Mouse (Mus musculus): ENCODE measurements around the gene 4930544D05Rik. TPM values are rescaled to one million over a fixed set of nuclear protein-coding genes. Genes with fewer than 3 reads are reported as not detected.

Gene 4930544D05Rik
- total RNA-seq, 1 experiment = 0.45 TPM

DNA sequence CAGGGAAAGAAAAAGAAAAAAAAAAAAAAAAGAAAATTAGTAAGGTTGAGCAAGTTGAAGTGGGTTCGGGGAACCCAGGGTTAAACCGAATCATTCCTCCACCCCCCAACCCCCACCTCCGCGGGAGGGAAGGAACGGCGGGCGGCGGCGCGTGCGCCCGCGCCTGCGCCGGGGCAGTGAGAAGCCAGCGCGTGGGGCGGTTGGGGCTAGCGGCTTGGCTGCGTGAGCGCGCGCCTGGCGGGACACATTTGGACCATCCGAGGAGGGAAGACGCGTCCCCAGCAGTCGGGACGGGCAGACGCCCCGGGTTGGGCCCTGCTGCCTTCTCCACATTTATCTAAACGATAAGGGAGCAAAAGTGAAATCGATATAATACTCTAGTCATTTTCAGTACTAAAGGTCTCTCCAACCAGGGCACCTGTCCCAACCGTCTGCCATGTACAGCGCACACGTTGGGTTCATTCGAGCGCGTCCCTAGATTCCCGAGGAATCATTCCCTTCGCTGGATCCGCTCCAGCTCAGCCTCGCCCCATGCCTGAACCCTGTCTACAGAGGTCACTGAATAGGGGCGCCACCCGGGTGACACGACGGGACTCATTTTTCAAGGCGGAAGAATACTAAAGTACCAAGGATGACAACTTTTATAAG, 39.4 kb downstream of the 4930544D05Rik start:
- peak overlapping the region; percentile 83 for H3K27ac ChIP-seq (ENCODE audit: insufficient read depth, low read depth, low read length, poor library complexity, severe bottlenecking)
- H3K4me3 ChIP-seq (ENCODE audit: insufficient read depth in 1 of 2, low read depth in 1 of 2, low read length in 2 of 2, poor library complexity in 1 of 2, severe bottlenecking in 1 of 2) = peak overlapping the region; percentile 89 to 98
- TF ChIP-seq MAFK (IDR thresholded peaks at IDR 0.05; ENCODE audit: insufficient read depth, low read depth, low read length) (no peak), CHD2 (IDR thresholded peaks at IDR 0.05; ENCODE audit: low read depth, low read length) (peak; percentile 49; the same call in 1 of the 2 replicates)
- H3K4me1 ChIP-seq (ENCODE audit: control insufficient read depth in 2 of 2, insufficient read depth in 2 of 2, low read length in 2 of 2, poor library complexity in 1 of 2) = peaks cover 8 to 25% of the 10 kb centered on the region in 2 experiments; a peak in 3 of 4 replicates
- peak; percentile 54 for DNase-seq (ENCODE audit: low read depth, low spot score)
- peaks cover 34% of the 10 kb centered on the region for H3K36me3 ChIP-seq (ENCODE audit: control insufficient read depth, insufficient read depth, low read length, poor library complexity, severe bottlenecking)
- in situ Hi-C loops (cut with MboI; ENCODE audit: low sequenced_read_pairs in 2 of 2, unreplicated experiment in 2 of 2) = no loop called here
- no peaks in the 10 kb centered on the region for H3K9me3 ChIP-seq (ENCODE audit: control insufficient read depth, insufficient read depth, low read depth, low read length)
- H3K9ac ChIP-seq (ENCODE audit: insufficient read depth, low read depth, low read length, poor library complexity, severe bottlenecking) = peak overlapping the region; percentile 87

DNA sequence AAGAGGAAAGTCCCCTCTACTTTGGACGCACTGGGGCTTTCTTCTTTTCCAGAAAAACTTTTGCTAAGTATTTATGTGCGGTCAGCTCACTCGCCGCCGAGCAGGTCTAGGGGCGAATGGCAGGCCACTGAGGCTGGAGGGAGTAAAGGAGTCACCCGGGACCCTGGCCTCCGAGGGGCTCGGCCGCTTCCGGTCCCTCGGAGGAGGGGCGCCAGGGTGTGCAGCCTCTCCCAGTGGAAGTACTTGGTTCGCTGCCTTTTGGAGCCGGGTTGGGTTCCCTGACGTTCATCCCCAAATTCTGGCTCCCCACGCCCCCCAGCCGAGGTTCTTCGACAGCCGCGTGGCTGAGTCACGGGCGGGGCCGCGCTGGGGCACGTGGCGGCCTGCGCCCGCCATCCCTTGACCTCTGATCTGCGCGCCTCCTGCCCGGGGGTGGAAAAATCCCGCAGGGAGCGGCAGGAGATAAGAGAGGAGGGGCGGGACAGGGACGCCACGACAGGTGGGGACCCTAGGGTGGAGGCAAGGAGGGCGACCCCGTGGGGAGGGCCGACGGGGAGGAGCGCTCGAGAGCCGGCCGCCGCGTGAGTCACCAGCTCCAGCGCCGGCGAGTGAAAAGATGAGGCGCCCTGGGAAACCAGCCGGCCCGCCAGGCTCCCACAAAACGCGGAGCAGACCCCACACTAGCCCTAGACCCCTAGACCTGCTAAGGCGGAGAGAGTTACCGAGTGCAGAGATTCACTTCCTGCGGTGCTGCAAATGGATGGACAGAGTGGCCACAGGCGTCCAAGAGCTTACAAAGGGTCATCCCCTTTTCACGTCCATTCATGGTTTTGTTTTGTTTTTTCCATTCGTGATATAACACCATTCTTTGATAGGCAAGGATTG, 40.2 kb downstream of the 4930544D05Rik start:
- in situ Hi-C loops (cut with MboI; ENCODE audit: low sequenced_read_pairs in 2 of 2, unreplicated experiment in 2 of 2) = no loop called here
- Histone ChIP-seq H3K4me3 (ENCODE audit: insufficient read depth in 1 of 2, low read depth in 1 of 2, low read length in 2 of 2, poor library complexity in 1 of 2, severe bottlenecking in 1 of 2) (peak overlapping the region; percentile 89 to 98), H3K27ac (ENCODE audit: insufficient read depth, low read depth, low read length, poor library complexity, severe bottlenecking) (peak overlapping the region; percentile 83), H3K4me1 (ENCODE audit: control insufficient read depth in 2 of 2, insufficient read depth in 2 of 2, low read length in 2 of 2, poor library complexity in 1 of 2) (peaks cover 8 to 25% of the 10 kb centered on the region in 2 experiments; a peak in 3 of 4 replicates), H3K9me3 (ENCODE audit: control insufficient read depth, insufficient read depth, low read depth, low read length) (no peaks in the 10 kb centered on the region), H3K9ac (ENCODE audit: insufficient read depth, low read depth, low read length, poor library complexity, severe bottlenecking) (peak overlapping the region; percentile 87), H3K36me3 (ENCODE audit: control insufficient read depth, insufficient read depth, low read length, poor library complexity, severe bottlenecking) (peaks cover 27% of the 10 kb centered on the region)
- DNase-seq (ENCODE audit: low read depth, low spot score) = peak; percentile 33
- TF ChIP-seq ZNF384 (IDR thresholded peaks at IDR 0.05; ENCODE audit: low read depth, low read length) (no peak), CHD2 (IDR thresholded peaks at IDR 0.05; ENCODE audit: low read depth, low read length) (no peak), HCFC1 (IDR thresholded peaks at IDR 0.05; ENCODE audit: borderline replicate concordance, insufficient read depth, low read length) (no peak), ZC3H11A (IDR thresholded peaks at IDR 0.05; ENCODE audit: borderline replicate concordance, low read depth, low read length) (no peak), MAFK (IDR thresholded peaks at IDR 0.05; ENCODE audit: insufficient read depth, low read depth, low read length) (no peak)

DNA sequence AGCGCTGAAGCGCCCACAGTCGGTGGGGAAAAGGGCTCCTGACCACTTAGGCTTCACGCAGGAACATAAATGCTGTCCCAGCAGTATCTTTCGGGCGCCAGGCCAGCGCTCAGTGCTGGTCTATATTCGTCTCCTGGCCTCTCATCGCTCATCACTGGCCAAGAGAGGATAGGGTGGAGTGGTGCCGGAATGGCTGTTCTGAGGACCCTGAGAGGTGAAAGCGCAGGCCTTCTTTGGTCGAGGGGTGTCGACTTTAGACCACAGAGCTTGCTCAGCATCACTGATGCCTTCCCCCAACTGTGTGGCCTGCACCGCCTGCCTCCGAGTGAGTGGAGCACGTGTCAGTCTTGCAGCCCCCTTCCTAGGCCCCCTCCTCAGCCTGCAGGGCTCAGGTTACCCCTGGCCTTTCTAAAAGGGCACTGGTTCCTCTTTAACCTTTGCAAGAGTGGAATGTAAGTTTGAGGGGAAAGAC, 40.8 kb downstream of the 4930544D05Rik start:
- H3K9ac ChIP-seq (ENCODE audit: insufficient read depth, low read depth, low read length, poor library complexity, severe bottlenecking) = peak overlapping the region; percentile 87
- H3K4me3 ChIP-seq (ENCODE audit: insufficient read depth in 1 of 2, low read depth in 1 of 2, low read length in 2 of 2, poor library complexity in 1 of 2, severe bottlenecking in 1 of 2) = peak overlapping the region; percentile 89 to 98
- no peak for TF ChIP-seq MAFK (IDR thresholded peaks at IDR 0.05; ENCODE audit: insufficient read depth, low read depth, low read length)
- no peak for TF ChIP-seq CHD2 (IDR thresholded peaks at IDR 0.05; ENCODE audit: low read depth, low read length)
- peaks cover 8 to 25% of the 10 kb centered on the region in 2 experiments; a peak in 3 of 4 replicates for H3K4me1 ChIP-seq (ENCODE audit: control insufficient read depth in 2 of 2, insufficient read depth in 2 of 2, low read length in 2 of 2, poor library complexity in 1 of 2)
- in situ Hi-C loops (cut with MboI; ENCODE audit: low sequenced_read_pairs in 2 of 2, unreplicated experiment in 2 of 2) = no loop called here
- peak overlapping the region; percentile 83; the same call in 1 of the 2 replicates for H3K27ac ChIP-seq (ENCODE audit: insufficient read depth, low read depth, low read length, poor library complexity, severe bottlenecking)
- no peaks in the 10 kb centered on the region for H3K9me3 ChIP-seq (ENCODE audit: control insufficient read depth, insufficient read depth, low read depth, low read length)
- no peak for DNase-seq (ENCODE audit: low read depth, low spot score)
- H3K36me3 ChIP-seq (ENCODE audit: control insufficient read depth, insufficient read depth, low read length, poor library complexity, severe bottlenecking) = peaks cover 23% of the 10 kb centered on the region

DNA sequence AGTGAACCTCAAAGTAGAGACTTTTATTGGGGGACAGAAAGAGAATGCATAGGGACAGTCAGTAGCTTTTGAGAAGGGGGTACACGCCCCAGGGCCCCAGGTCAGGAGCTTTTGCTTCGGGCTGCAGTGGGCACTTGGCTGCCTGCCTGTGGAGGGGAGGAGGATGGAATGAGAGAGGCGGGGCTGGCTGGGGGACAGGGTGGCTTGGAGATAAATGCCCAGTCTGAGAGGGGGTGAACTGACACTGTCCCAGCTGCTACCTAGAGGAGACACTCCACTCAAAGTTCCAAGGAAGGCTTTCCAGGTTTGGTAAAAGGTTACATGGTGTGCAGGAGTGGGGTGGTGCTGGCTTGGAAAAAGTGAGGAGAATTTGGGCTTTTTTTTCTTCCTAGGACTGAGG, 41.3 kb downstream of the 4930544D05Rik start, which contains the start of gene Eno3:
Gene Eno3 (plus strand): TSS at position 239 of the 400 bp plus-strand sequence.
- peaks cover 8 to 25% of the 10 kb centered on the region in 2 experiments; a peak in 3 of 4 replicates for H3K4me1 ChIP-seq (ENCODE audit: control insufficient read depth in 2 of 2, insufficient read depth in 2 of 2, low read length in 2 of 2, poor library complexity in 1 of 2)
- TF ChIP-seq MAFK (IDR thresholded peaks at IDR 0.05; ENCODE audit: insufficient read depth, low read depth, low read length) (no peak), CHD2 (IDR thresholded peaks at IDR 0.05; ENCODE audit: low read depth, low read length) (no peak), HCFC1 (IDR thresholded peaks at IDR 0.05; ENCODE audit: borderline replicate concordance, insufficient read depth, low read length) (no peak), ZNF384 (IDR thresholded peaks at IDR 0.05; ENCODE audit: low read depth, low read length) (no peak), ZC3H11A (IDR thresholded peaks at IDR 0.05; ENCODE audit: borderline replicate concordance, low read depth, low read length) (no peak)

More for the DNA sequence above, 41.3 kb downstream of the 4930544D05Rik start, which contains the start of gene Eno3:
- Histone ChIP-seq H3K9ac (ENCODE audit: insufficient read depth, low read depth, low read length, poor library complexity, severe bottlenecking) (peak within 1 kb of the TSS; percentile 87), H3K9me3 (ENCODE audit: control insufficient read depth, insufficient read depth, low read depth, low read length) (no peaks in the 10 kb centered on the region), H3K27ac (ENCODE audit: insufficient read depth, low read depth, low read length, poor library complexity, severe bottlenecking) (peak within 1 kb of the TSS; percentile 83; the same call in 1 of the 2 replicates), H3K4me3 (ENCODE audit: insufficient read depth in 1 of 2, low read depth in 1 of 2, low read length in 2 of 2, poor library complexity in 1 of 2, severe bottlenecking in 1 of 2) (peak within 1 kb of the TSS; percentile 89 to 98), H3K36me3 (ENCODE audit: control insufficient read depth, insufficient read depth, low read length, poor library complexity, severe bottlenecking) (peaks cover 19% of the 10 kb centered on the region)
- in situ Hi-C loops (cut with MboI; ENCODE audit: low sequenced_read_pairs in 2 of 2, unreplicated experiment in 2 of 2) = no loop called here
- DNase-seq (ENCODE audit: low read depth, low spot score) = no peak

Data from ES-E14 (cell line).